Mouse (Mus musculus) liver, adult 2 months (tissue): Measurements from ENCODE around the gene Eif3l.

ENCODE experiments used
- CTCF ChIP-seq: fragments of 200-500 bp; IDR thresholded peaks from 2 replicates; pipeline ENCODE4 v1.5.1; 2011; ENCODE audit warnings: low read depth, low read length, control low read depth
- POLR2A ChIP-seq: fragments of 200-500 bp; IDR thresholded peaks from 2 replicates; pipeline ENCODE4 v1.6.1; 2011; ENCODE audit warnings: low read length, control low read depth; ENCODE audit not compliant: insufficient read depth; ENCODE audit errors: extremely low read depth

GRCm38 (mm10) chr15:79122546-79122945, 47.6 kb downstream of the Eif3l start:
- no peak for TF ChIP-seq POLR2A
- TF ChIP-seq CTCF = no peak
